29 mouse cellular contexts compared by ENCODE assay signal in genomic region chr2:152607746-152608145, GRCm38 (mm10). TPM values are rescaled to one million over a fixed set of nuclear protein-coding genes. Genes with fewer than 3 reads are reported as not detected.
"Had no signal": no experiment of that assay in that cellular context is flagged by ENCODE, and none has a peak within 500 bp of the region (broad histone marks: within the 10 kb centered on the region; RNA-seq: fewer than 3 reads in every experiment).

No protein-coding gene starts in this region.

- H3K4me2 ChIP-seq: heart, embryonic 11.5 days; heart, embryonic 13.5 days; heart, embryonic 15.5 days; hindbrain, embryonic 13.5 days; hindbrain, embryonic 15.5 days; limb, embryonic 13.5 days; limb, embryonic 15.5 days; liver, embryonic 12.5 days had no signal

- H3K27me3 ChIP-seq: heart, embryonic 13.5 days; heart, embryonic 15.5 days; hindbrain, embryonic 13.5 days; hindbrain, embryonic 15.5 days; limb, embryonic 13.5 days; limb, embryonic 15.5 days; liver, embryonic 12.5 days had no signal

- H3K9ac ChIP-seq: heart, embryonic 13.5 days; heart, embryonic 15.5 days; hindbrain, embryonic 13.5 days; hindbrain, embryonic 15.5 days; limb, embryonic 13.5 days; limb, embryonic 15.5 days; liver, embryonic 12.5 days; liver, embryonic 14.5 days had no signal

- ATAC-seq: hindbrain, postnatal 0 days; intestine, embryonic 16.5 days; liver, embryonic 12.5 days had no signal

- H3K9me3 ChIP-seq: heart, embryonic 13.5 days; heart, embryonic 15.5 days; hindbrain, embryonic 15.5 days; limb, embryonic 13.5 days; limb, embryonic 15.5 days; liver, embryonic 12.5 days had no signal

- H3K4me3 ChIP-seq: heart, adult 2 months; heart, embryonic 13.5 days; heart, embryonic 15.5 days; hindbrain, embryonic 13.5 days; hindbrain, embryonic 15.5 days; limb, embryonic 13.5 days; limb, embryonic 15.5 days; liver, embryonic 12.5 days had no signal

- DNase-seq: gastrocnemius, postnatal 14 days; gastrocnemius, postnatal 36 days; heart, adult 11 months; heart, adult 2 months; heart, postnatal 14 days; heart, postnatal 36 days; kidney, adult 2 months; kidney, postnatal 36 days; layer of hippocampus, adult 9-11 months; layer of hippocampus, postnatal 36 days; left cerebral cortex, postnatal 4 days had no signal

- H3K36me3 ChIP-seq: heart, embryonic 13.5 days; heart, embryonic 15.5 days; hindbrain, embryonic 13.5 days; hindbrain, embryonic 15.5 days; limb, embryonic 13.5 days; limb, embryonic 15.5 days; liver, embryonic 12.5 days had no signal

- H3K27ac ChIP-seq: heart, adult 2 months; heart, embryonic 13.5 days; heart, embryonic 15.5 days; hindbrain, embryonic 13.5 days; hindbrain, embryonic 15.5 days; hindbrain, postnatal 0 days; limb, embryonic 13.5 days; limb, embryonic 15.5 days; liver, embryonic 12.5 days; liver, embryonic 14.5 days had no signal

- H3K4me1 ChIP-seq: heart, embryonic 13.5 days; heart, embryonic 15.5 days; hindbrain, embryonic 13.5 days; hindbrain, embryonic 15.5 days; limb, embryonic 13.5 days; limb, embryonic 15.5 days; liver, embryonic 12.5 days had no signal

RNA-seq across cellular contexts. Expression of gene Defb36, which starts 3.6 kb away (rescaled TPM):
- polyA plus RNA-seq: heart, adult 2 months; heart, embryonic 11.5 days; heart, embryonic 13.5 days; heart, embryonic 15.5 days; heart, postnatal 0 days; hindbrain, embryonic 11.5 days; hindbrain, embryonic 13.5 days; hindbrain, embryonic 15.5 days; hindbrain, postnatal 0 days; intestine, embryonic 14.5 days; intestine, embryonic 16.5 days; large intestine, adult 2 months; limb, embryonic 11.5 days; limb, embryonic 13.5 days; limb, embryonic 15.5 days; liver, adult 2 months; liver, embryonic 12.5 days; liver, embryonic 14.5 days; liver, embryonic 16.5 days had no signal

RNA-seq across cellular contexts. Expression of gene Defb45, which starts 8.5 kb away (rescaled TPM):
- polyA plus RNA-seq: heart, adult 2 months; heart, embryonic 11.5 days; heart, embryonic 13.5 days; heart, embryonic 15.5 days; heart, postnatal 0 days; hindbrain, embryonic 11.5 days; hindbrain, embryonic 13.5 days; hindbrain, embryonic 15.5 days; hindbrain, postnatal 0 days; intestine, embryonic 14.5 days; intestine, embryonic 16.5 days; kidney, adult 2 months; large intestine, adult 2 months; limb, embryonic 11.5 days; limb, embryonic 13.5 days; limb, embryonic 15.5 days; liver, adult 2 months; liver, embryonic 12.5 days; liver, embryonic 14.5 days; liver, embryonic 16.5 days had no signal

RNA-seq across cellular contexts. Expression of gene Defb25, which starts 15.1 kb away (rescaled TPM):
- polyA plus RNA-seq: heart, adult 2 months; hindbrain, embryonic 11.5 days; hindbrain, embryonic 13.5 days; hindbrain, embryonic 15.5 days; hindbrain, postnatal 0 days; limb, embryonic 11.5 days; liver, adult 2 months; liver, embryonic 14.5 days; liver, embryonic 16.5 days had no signal

RNA-seq across cellular contexts. Expression of gene Defb19, which starts 27.6 kb away (rescaled TPM):
- polyA plus RNA-seq: hindbrain, embryonic 11.5 days; hindbrain, embryonic 13.5 days; hindbrain, embryonic 15.5 days; hindbrain, postnatal 0 days; intestine, embryonic 14.5 days; intestine, embryonic 16.5 days; large intestine, adult 2 months; limb, embryonic 11.5 days; limb, embryonic 13.5 days; limb, embryonic 15.5 days; liver, adult 2 months; liver, embryonic 12.5 days; liver, embryonic 14.5 days; liver, embryonic 16.5 days had no signal
